Mouse (Mus musculus): ENCODE results near the gene 2610021A01Rik.
"Not testable (repeated sequence)": the region's sequence is repeated elsewhere in the genome, so short reads cannot be mapped to it uniquely, and the experiment has no call there.

Gene 2610021A01Rik

DNA sequence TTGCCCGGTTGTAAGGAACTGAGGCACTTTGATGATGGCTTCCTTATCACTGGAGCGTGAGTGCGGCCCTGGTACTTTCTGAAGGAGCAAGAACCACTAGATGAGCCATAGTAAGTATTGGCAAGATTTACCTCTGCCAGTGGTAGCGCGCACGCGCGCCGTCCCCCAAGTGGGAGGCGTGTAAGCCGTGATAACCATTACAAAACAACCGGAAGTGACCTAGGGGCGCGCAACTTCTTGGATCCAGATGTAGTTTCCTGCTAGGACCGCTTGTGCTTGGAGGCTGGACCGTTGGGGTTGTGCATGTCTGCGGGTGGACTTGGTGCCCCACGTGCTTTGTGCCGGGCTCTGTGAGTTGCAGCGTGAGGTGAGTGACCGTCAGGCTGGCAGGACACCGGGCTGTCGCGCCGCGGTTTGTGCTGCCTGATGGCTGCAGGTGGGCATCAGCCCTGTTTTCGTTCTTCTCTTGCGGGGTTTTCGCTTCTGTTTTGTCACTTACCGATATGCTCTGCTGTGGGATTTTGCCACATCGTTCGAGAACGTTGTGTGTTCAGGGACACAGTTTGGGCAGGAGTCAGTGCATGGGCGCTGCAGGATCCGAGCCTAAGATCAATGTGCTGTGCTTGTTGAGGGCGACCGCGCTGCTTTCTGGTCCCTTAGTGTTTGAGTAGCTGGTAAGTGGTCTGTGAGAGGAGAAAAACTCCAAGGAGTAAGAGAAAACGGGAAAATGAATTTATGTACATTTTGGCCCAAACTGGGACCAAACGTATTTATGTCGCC lies at the start of gene 2610021A01Rik:
Gene 2610021A01Rik (plus strand): TSS at position 197 of the 780 bp plus-strand sequence.
- DNase-seq (ENCODE audit: low spot score), result peak; percentile 90

DNA sequence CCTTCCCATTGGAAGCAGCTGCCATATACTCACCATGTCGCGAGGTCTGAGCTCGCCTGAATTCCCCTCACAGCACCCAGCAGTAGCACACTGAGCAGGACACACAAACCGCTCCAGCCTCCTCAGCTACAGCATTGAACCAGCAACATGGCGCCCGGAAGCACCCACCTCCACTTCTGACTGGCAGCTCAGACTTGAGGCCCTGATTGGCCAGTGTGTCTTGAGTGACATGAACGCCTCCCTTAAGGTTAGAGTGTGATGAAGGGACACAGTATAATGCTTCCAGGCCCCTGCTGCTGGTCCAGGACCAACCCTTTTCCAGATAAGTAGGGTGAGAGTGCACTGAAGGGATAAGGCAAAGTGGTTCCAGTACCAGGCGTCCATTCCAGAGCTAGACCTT lies 38.3 kb upstream of the 2610021A01Rik start:
- no peak for DNase-seq (ENCODE audit: low spot score)

DNA sequence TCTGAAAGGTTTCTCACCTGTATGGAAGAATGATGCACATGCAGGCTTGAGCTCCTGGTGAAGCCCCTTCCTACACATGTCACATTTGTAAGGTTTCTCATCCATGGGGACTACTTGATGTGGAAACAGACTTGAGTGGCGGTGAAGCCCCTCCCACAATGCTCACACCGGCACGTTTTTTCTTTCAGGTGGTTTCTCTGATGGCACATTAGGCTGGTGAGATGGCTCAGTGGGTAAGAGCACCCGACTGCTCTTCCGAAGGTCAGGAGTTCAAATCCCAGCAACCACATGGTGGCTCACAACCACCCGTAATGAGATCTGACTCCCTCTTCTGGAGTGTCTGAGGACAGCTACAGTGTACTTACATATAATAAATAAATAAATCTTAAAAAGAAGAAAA lies 25.5 kb upstream of the 2610021A01Rik start, which contains the start of gene Gm6871:
Gene Gm6871 (minus strand): TSS at position 101 of the 400 bp plus-strand sequence.
- DNase-seq (ENCODE audit: low spot score), result not testable (repeated sequence)

DNA sequence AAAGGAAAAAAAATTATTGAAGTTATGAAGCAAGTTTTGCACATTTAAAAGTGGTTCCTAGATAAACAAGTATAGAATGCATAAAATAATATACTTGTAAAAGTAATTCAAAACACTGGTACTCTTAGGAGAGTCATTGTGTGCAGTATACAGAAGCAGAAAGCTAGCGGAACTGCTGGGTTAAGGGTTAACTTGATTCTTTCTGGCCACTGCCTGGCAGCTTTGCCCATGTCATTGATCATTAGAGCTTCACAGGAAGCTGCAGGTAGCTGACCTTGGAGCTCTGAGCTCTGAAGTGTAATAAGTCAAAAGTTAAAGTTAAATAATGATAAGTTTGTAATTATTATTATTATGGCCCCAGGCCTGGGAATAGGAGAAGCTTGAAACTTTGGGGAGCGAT lies 21.1 kb upstream of the 2610021A01Rik start:
- DNase-seq (ENCODE audit: low spot score), result no peak

DNA sequence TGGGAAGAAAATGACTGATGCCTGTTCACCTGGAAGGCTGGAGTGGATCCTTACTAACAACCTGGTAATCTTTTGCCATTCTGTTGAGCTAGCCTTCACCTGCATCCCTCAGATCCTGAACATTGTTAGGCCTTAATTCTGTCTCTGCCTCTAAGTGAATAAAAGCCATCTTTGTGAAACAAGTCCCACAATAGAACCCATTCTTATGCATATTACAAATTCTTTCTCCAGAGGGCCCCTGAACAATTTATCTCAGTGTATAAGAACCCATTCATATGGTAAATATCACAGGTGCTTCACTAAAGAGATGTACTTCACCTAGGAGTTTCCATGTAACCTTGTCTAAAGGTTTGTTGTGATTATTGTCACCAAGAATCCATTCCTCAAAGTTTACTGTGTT lies 17.0 kb upstream of the 2610021A01Rik start:
- no peak for DNase-seq (ENCODE audit: low spot score)

DNA sequence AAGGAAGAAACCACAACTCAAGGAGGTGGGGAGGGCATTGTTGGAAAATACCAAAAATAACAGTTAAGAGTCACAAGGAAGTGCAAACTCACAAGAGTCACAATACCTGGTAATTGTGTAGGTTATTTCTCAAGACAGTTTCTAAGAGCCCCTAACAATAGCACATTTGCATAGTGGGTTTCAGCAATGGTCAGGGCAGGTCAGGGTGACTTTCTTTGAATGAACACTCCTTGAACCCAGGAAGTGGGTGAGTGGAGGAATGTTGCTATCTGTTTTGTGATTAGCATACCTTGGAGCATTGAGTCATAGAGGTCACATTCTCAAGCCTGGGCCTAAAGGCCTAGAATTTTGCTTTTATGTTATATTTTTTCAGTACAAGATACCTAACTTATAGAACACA lies 11.2 kb upstream of the 2610021A01Rik start:
- not testable (repeated sequence) for DNase-seq (ENCODE audit: low spot score)

DNA sequence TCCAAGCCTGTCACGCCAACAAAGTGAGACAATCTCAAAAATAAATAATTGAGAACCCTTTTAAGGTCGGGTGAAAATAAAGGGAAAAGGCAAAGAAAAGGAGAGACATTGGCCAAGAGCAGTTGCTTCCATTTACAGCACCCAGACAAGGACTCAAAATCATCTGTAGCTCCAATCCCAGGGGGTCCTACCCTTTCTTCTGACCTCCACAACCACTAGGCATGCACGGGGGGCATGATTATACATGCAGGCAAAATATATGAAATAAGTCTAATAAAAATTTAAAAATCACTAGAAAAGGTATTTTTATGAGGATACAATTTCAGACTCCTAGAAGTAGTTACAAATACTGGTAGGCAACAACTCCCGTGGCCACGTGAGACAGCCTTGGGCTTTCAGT lies 415 bp upstream of the 2610021A01Rik start:
- DNase-seq (ENCODE audit: low spot score), result no peak

GRCm38 (mm10) chr7:41599932-41600548 lies 1.0 kb downstream of the 2610021A01Rik start:
- no peak for DNase-seq (ENCODE audit: low spot score)

DNA sequence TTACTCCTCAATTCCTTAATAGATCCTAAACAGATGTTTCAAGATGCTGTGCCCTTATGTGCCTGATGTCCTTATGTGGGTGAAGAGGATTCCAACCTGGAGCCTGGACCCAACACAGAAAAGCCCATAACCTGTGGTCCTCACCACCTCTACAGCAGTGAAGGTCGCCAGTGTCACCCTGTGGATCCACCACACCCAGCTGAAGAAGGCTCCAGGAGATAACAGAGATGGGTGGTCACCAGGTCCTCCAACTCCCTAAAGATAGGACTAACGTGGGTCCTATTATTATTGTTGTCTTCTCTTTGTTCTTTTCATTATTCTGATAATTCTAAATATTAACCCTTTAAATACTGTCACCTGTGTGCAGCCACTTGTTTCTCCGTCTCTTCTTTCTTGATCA lies 12.6 kb downstream of the 2610021A01Rik start:
- DNase-seq (ENCODE audit: low spot score), result no peak

DNA sequence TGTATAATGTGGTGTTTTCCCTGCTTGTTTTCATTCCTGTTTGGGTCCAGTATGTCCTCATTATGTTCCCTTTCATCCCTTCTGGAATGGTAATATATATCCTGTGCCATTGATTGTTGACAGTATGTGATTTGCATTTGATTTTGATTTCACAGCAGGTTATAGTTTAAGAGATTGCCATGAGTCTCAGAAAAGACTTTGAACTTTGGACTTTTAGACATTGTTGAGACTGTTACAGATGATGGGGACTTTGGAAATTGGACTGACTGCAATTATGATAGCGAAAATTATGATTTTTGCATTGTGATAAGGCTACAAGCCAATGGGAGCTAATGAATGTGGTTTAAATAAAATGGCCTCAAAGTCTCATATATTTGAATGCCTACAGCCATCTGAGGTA lies 17.2 kb downstream of the 2610021A01Rik start:
- not testable (repeated sequence) for DNase-seq (ENCODE audit: low spot score)

DNA sequence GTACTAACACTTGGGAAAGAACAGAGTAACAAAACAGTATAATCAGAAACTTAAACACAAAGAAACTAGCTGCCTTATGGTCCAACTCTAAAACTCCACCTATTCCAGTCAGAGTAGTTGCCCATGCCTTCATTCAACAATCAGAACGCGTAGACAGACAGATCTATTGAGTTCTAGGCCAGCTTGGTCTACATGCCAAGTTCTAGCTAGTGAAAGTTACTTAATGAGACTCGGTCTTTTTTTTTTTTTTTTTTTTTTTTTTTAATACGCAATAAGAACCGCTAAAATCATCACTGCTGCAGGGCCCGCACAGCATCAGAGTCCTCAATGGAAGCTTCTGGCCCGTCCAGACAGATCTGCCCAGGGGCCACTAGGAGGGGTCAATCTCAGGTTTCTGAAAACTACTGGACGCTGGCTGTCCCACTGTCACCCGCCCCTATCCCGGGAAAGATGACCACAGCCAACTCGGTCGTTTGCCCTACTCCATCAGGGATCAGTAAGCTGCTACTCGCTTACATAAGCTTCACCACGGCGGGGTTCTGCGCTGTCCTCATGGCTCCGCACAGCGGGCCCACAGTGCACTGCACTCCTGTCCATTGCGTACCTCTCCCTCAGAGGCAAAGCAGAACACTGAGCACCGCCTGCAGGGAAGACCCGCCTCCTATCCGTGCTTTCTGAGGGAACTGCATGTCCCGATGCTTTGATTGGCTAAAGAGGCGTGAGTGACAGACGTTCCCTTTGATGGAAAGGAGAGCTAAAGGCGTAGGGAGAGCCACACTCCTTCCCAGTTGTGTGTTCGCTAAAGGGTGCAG lies 33.6 kb downstream of the 2610021A01Rik start, which contains the start of gene Zfp788:
Gene Zfp788 (plus strand): TSS at position 795 of the 812 bp plus-strand sequence.
- peak; percentile 96 for DNase-seq (ENCODE audit: low spot score)

DNA sequence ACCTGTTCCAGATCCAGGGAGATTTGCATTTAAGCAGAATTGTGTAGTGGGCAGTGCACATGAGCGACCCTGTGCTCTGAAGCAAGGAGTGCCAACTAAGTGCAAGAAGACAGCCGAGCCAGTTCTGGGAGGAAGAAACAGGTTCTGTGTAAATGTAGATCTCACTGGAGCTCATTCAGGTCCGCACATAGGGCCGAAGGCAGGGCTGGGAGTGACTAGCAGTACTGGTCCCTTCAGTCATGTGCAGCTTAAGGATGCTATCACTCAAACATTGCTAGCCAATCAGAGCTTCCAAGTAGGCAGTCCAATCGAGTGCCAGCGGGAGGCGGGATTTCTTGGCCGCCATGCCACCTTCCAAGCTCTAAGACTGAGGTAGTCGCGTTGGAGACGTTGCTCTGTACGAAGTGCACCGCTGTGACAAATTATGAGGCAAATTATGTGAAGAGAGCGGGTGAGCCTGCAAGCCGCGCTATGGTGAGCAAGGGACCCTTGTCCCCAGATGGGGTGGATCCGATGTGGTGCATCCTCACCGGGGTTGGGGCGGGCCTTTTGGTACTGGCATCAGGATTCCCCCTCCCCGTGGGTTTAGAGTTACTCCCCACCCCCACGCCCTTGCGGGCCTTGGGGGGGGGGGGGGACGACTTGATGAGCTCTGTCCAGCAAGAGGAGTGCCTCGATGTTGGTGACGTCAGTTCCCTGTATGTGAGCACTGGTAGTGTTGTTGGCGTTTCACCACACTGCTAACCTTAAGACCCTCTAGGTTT lies 34.4 kb downstream of the 2610021A01Rik start:
- DNase-seq (ENCODE audit: low spot score), result peak; percentile 94

GRCm38 (mm10) chr7:41674326-41674725 lies 75.3 kb downstream of the 2610021A01Rik start:
- not testable (repeated sequence) for DNase-seq (ENCODE audit: low spot score)

Data from left cerebral cortex, adult 11 months (tissue).